Mouse (Mus musculus) liver, embryonic 14.5 days (tissue): ENCODE data around the gene Itpripl2.

Experiments used
- CTCF ChIP-seq: IDR thresholded peaks from 2 replicates; pipeline ENCODE4 v1.5.1; 2016; ENCODE audit warnings: antibody characterized with exemption, low read depth, control low read depth
- EP300 ChIP-seq: IDR thresholded peaks from 2 replicates; pipeline ENCODE4 v1.6.1; 2016; ENCODE audit warnings: antibody characterized with exemption, low read depth

DNA sequence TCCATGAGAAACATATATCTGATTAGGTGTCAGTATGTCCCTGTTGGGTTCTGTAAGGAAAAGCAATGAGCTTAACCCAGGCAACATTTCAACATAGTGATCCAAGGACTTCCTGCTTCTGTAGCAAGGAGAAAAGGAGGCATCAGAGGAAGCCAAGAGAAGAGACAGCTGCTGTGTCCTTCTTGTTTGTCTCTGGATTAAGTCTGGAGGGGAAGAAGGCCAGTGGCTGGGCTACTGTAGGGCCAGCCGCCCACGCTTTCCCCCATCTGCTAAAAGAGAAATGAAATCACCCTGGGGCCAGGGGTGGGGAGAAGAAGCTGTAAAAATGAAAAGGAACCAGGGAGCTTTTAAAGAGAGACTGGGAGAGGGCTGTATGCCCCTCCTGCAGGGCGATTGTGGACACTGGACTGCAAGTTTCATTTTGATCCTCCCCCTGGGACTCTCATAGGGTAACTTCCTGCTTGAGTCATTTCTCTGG lies 12.9 kb downstream of the Itpripl2 start:
- TF ChIP-seq CTCF: no peak
- TF ChIP-seq EP300: no peak
